Mouse (Mus musculus) brain, embryonic 14.5 days (tissue): ENCODE data around the gene Anks1b.

ENCODE experiments used
- CTCF ChIP-seq: fragments of 200-500 bp; IDR thresholded peaks from 2 replicates; pipeline ENCODE4 v1.5.1; 2012; ENCODE audit warnings: inconsistent platforms, mild to moderate bottlenecking, moderate library complexity, borderline replicate concordance; ENCODE audit not compliant: insufficient read depth, insufficient read length; ENCODE audit errors: extremely low read depth
- POLR2A ChIP-seq: fragments of 200-500 bp; IDR thresholded peaks from 2 replicates; pipeline ENCODE4 v1.6.1; 2012; ENCODE audit warnings: mild to moderate bottlenecking, inconsistent platforms, borderline replicate concordance; ENCODE audit not compliant: poor library complexity, insufficient read depth, insufficient read length, severe bottlenecking; ENCODE audit errors: extremely low read depth

- TF ChIP-seq POLR2A, result no peak
- TF ChIP-seq CTCF, result no peak
Measured at GRCm38 (mm10) chr10:90562906-90563305, 689.6 kb downstream of the Anks1b start.
